Mouse (Mus musculus) retina, adult 2 months (tissue): Measurements from ENCODE around the gene Gpr1.
"Not testable (repeated sequence)": the region's sequence is repeated elsewhere in the genome, so short reads cannot be mapped to it uniquely, and the experiment has no call there.

Experiments
- DNase-seq: peaks from one replicate; pipeline ENCODE4 v3.0.0-alpha.2; 2012; ENCODE audit warnings: low read depth, low spot score

Gene Gpr1

DNA sequence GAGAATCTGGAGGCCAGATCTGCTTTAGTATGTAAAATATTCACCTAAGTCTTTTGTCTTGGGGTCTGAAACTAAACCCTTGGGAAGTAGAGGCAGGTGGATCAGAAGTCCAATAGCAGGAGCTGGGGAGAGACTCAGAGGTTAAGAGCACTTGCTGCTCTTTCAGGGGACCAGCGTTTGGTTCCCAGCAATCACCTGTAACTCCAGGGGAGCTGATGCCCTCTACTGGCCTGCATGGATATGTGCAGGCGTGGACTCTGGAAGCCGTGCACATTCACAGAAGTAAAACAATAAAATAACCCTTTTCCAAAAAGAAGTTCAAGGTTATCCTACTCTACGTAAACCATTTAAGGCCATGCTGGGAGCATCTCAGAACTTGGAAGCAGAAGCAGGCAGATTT is 4.9 kb upstream of the Gpr1 start:
- DNase-seq: no peak

DNA sequence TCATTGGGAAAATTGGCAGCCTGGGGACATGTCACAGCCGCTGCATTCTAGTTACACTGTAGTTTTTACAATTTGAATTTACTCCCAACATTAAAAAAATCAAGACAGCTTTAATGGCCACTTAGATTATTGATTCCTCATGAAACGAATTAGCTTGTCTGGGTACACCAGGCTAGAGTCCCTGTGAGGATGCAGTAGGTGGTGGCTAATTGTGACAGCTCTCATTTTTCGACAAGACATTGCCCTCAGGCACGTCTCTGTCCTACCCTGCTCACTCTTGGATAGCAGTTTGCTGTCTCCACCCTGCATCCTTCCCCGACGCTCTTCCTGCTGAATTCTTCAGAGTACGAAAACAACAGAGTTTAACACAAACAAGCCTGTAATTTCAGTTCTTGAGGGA is 288 bp upstream of the Gpr1 start:
- no peak for DNase-seq

DNA sequence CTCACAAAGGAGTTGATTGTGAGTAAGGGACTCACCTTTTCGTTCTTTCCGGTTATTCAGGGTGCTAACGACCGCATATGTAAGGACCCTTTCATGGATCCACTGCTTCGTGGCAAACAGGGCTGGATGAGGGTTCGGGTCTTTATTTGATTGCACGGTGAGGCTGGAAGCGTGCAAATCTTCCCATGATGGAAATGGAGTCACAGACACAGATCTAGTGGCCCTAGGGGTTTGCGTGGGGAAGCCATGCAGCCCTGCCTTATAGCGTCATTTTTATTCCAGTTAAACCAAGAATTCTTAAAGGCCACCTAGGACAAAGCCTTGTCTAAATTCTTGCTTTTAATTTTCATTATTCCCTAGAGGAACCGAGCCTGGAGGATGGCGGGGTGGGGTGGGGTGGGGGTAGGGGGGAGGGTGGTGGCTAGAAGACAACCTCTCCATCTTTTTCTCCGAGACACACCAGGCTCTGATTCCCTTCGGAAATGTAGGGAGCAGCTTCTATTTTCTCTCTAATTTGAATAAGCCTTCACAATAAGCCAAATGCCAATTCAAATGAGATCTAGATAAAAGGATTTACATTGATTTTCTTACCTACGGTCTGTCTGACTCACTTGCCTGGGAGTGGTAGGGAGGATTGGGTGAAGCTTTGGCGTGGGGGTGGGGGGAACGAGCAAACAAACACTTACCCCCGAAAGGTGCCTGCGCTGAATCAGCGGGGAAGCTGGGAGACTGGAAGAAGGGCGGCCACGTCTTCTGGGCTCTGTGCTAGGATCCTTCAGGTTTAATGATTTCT is 669 bp downstream of the Gpr1 start:
- no peak for DNase-seq

DNA sequence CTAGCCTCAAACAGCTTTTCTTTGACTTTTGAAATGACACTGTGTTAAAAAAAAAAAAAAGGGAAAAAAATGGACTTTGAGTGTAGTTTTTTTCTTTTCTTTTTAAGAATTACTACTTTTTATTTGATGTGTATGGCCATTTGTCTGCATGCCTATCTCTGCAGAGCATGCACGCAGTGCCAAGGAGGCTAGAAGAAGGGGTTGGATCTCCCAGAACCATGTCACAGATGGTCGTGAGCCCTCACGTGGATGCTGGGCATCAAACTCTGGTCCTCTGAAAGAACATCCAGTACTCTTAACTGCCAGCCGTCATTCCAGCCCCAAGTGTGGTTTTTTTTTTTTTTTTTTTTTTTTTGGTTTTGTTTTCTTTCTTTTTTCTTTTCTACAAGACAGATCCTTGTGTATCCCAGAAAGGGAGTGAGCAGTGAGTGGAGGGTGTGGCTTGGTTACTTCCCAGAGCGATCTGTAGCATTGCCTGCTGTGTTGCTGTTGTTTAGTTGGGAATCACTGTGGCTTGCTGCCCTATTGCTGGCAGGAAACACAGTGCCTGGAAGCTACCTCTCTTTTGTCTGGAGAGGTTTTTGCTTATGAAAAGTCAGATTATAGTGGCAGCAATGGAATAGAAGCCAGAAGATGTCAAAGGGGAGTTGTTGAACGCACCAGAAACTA is 4.3 kb downstream of the Gpr1 start:
- DNase-seq: no peak

DNA sequence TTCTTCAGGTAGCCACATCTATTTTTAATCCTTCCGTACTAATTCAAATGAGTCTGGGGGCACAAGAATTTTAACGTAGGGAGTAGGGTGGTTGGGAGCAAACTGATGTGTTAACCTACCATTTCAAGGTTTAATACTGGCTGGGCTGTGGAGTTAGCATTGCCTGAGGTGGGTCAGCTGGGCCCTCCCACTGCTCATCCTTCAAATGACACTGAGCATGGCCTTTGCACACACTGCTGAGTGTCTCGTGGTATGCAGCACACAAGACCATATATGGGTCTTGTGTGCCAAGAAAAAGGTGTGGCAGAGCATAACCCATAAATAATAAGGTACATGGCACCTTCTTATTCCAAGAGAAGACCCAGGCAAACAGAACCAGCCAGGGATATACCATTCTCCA is 6.7 kb downstream of the Gpr1 start:
- no peak for DNase-seq

DNA sequence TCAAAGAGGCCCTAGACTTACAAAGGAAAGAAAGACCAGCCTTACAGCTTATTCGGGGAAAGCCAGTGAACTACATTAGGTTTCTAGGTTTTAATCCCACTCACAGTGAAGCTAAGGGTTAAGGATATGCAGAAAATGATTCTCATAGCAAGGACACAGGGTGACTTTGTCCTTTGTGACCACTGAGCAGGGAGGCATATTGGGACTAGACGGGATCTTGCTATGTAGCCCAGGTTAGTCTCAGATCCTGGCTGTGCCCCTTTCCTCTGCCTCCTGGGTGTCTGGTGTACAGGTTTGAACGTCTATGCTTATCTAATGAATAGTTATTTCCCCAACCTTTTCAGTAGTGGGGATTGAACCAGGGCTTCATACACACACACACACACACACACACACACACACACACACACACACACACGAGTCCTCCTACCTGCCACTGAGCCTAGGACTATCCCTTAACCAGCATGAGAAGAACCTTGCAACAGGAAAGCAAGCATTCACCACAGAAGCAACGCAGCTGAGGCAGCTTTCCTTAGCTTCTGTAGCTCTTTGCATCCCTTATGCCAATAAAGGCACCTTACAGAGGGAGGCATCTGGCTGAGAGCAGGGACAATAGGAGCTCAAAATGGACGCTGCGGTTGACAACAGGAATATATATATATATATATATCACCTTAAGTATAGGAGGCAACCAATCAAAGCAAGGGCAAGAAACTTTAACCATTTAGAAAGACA is 9.5 kb downstream of the Gpr1 start:
- DNase-seq: no peak

DNA sequence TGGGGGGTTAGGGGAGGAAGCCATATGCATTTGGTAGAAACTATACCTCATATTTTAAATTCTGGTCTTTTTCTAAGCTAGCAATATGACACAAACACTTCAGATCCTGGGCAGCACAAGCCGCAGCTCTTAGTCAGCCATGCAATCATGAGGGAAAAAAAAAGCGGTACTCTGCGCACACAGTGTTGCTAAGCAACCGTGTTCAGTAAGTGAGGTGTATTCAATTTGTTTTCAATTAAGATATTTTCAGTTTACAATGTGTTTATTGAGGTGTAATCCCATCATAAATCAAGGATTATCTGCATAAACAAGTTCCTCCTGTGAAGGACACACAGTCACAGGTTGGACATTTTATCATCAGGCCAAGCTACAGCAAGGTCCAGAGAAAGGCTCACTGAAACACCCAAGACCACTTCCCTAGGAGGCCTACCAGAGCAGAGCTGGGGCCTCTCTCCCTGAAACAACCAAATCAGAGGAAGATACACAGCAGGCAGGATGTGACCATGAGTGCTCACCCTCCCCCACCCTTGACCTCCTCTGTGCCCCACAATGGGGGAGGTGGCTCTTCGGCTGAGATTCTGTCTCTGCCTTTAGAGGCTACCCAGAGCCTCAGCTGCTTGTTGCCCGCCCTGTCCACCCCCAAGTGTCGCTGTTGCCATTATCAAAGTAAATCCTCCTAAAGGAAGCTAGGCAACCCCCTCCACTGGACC is 10.2 kb downstream of the Gpr1 start:
- no peak for DNase-seq

DNA sequence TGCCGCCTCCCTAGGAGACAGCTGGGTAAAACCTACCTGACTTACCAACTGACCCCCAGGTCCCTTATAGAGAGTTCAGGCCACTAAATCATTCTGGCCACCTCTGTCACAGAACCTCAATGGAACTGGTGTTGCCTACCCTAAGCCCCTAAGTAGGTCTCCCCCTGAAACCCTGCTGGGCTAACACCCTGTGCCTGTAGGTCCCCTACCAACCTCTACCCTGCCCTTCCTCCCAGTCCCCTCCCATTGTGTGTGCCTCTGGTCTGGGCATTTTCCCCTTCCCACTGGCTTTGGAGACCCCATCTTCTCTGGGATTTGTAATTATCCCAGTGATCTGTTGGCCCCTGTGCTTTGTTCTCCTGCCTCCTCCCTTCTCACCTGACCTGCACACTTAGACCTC is 10.9 kb downstream of the Gpr1 start:
- DNase-seq: no peak

DNA sequence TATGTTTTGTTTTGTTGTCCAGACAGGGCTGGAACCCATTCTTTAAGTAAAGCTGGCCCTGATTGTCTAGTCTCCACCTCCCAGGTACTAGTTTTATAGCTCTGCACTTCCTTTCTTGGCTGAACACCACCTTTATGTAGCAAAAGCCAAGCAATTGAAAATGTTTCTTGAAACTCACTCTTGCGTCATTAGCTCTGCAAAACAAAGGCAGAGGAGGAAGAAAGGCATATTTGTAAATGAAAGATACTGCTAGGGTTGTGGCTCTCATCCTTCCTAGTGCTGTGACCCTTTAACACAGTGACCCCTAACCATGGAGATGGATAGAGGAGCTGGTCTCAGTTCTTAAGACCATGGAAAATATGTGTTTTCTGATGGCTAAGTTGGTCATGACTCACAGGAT is 12.7 kb downstream of the Gpr1 start:
- DNase-seq: no peak

DNA sequence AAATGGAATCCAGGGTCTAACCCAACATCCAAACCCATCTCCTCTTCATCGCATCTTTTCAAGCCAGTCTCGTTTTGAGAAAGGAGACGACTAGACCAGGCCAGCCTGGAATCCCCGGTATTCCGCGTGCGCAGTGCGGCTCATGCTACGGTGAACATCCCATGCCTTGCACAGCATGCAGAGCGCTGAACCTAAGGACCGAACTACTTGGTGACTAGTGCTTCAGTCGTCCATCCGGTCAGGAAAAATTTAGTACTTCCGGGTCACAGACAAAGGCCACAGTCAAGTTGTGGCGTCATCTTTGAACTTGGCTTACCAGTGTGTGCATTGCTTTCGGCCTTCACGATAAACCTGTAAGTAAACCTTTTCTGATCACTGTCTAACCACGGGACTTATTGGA is 14.0 kb downstream of the Gpr1 start:
- DNase-seq: no peak

DNA sequence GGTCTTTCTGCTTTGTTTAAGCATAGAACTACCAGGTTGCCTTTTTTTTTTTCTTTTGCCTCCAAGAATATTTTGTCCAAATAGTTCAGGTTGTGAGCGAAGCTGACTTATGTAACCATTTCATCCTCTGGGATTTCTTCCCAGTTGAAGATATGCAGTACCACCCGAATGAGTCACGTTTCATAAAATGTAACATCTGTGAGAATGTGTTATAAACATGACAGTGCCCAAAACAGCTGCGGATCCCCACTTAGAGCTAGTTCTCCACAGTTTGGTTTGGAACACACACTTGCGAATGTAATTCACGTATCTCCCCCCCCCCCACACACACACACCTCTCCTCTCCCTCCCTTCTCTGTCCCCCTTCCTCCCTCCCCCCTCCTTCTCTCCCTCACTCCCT is 15.0 kb downstream of the Gpr1 start:
- no peak for DNase-seq

DNA sequence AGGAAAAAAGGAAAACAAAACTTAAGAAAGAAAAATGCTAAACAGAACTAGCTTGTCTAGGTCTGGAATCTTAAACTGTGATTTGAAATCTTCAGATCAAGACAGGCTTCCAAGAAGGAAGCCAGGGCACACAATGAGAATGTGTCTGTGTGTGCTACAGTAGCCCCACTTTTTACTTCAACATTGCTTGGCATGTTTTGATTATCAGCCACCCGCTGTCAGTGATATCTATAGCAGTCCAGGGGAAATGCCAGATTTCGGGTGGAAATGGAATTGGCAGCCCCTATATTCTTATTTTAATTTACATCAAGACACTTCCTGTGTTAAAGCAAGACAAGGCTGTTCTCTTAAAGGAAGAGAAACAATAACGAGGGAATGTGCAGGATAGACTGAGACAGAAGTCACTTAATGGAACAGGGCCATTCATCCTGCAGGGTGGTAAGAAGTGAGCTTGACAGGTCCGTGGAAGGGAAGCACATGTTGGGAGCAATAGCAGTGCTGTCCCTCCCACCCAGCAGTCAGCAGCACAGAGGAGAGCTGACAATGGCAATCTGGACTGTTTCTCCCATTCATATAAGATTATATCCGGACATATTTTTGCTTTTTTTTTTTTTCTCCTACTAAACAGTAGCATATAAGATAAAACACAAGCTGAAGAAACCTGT is 18.4 kb downstream of the Gpr1 start:
- no peak for DNase-seq

DNA sequence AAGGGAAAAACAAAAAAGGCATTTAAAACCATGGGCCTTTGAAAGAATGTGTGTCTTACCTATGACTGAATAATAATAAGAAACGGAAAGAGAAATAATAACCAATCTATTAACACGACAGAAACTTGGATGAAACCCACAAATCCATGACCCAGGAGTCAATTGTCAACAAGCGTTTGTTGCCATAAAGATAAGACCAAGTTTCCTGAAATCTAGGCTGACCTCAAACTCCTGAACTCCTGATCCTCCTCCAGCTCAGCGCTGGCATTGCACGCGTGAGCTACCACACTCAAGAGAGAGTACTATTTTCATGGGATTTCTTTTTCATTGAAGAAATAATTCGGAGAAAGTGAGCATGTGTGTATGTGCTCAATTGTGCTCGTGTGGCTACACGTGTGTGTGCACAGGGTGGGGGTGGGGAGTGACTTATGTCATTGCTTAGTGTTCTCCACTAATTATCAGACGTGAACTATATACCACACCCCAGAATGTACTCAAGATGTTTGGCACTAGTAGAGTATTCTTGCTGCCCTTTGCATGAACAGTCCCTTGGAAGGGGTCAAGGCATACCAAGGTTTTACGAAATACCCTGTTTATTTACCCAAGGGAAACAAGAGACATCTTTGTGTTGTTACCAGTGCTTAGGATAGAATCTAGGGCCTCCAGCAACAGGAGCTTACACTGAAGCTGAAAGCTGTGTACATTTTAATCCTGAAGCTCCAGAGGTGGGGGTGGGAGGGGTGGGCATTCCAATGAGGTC is 21.9 kb downstream of the Gpr1 start:
- DNase-seq: no peak

DNA sequence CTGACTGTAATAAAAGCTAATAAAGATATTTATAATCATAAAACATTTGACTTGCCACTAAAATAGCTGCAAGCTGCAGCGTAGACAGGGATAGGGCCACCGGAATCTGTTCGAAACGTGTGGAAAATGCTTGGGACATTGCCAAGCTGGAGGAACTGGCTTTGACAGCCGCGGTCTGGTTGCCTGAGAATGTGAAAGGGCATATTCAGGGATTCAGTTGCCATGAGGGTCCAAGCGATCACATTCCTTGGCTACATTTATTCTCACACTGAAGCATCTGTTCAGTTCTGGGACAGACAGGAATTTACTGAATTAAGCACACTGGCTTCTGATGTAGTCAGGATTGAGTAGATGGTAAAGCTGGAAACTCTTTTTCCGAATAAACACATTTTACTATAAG is 23.5 kb downstream of the Gpr1 start:
- no peak for DNase-seq

DNA sequence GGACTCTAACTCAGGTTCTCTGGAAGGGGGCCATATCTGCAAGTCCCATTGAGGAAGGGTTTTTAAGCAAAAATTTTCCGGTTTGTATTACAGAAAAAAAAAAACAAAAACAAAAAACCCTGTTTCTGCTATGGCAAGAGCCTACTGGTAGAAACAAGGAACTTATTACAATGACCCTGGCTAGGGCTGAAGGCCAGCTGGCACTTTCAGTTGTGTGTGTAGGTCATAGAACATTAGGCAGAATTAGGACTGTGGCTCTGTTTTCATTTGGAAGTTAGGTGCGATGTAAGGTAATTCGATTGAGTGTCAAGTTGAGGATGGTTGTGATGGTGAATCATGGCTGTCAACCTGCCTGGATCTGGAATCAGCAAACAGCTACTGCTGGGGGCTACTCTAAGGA is 25.8 kb downstream of the Gpr1 start:
- DNase-seq: no peak

DNA sequence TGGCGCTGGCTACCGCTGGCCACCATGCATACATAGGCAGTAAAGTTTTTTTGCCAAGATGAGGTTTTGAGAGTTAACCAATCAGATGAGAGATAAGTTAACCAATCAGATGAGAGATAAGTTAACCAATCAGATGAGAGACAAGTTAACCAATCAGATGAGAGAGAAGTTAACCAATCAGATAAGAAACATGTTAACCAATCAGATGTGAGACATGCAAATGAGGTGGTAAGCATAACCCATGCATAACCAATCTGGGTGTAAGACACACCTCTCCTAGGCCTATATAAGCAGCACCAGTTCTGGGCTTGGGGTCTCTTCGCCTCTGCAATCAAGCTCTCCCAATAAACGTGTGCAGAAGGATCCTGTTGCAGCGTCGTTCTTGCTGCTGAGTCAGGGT is 28.9 kb downstream of the Gpr1 start:
- not testable (repeated sequence) for DNase-seq

DNA sequence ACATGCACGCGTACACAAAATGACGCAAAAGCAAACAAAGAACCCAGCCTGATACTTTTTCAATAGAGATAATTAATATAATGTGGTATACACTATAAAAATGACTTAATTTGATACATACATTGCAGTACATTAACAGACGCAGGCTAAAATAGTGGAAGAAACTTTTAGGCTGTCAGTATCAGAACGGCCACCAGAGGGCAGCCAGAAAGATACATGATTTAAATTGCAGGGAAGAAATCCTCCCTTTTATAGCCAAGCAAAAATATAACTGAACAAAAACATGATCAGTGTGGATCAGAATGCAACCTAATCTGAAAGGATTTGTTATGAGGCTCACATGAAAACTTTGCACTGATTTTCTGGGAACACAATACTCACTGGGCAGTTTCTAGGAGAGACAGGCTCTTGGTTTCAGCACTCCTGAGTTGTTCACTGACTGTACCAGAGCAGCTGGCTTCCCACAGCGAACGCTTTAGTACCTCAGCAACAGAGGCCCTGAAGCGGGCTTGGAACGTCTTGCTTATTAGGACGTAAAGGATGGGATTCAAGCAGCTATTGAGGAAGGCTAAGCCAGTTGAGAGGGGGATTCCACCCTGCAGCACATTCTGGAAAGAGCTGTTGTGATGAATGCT is 31.6 kb downstream of the Gpr1 start:
- DNase-seq: no peak

DNA sequence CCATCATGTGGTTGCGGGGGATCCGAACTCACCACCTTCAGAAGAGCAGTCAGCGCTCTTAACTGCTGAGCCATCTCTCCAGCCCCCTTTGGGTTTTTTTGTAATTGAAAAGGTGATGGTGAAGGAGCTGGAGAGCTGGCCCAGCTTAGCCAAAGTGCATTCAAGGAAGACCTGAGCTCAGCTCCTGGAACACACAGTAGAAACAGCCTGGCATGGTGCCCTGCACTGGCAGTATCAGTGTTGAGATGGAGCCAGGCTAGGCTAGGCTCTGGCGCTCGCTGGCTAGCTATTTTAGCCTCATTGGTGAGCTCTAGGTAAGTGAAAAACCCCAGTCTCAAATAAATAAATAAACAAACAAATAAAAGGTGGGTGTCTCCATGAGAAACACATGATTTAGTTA is 32.1 kb downstream of the Gpr1 start:
- no peak for DNase-seq

DNA sequence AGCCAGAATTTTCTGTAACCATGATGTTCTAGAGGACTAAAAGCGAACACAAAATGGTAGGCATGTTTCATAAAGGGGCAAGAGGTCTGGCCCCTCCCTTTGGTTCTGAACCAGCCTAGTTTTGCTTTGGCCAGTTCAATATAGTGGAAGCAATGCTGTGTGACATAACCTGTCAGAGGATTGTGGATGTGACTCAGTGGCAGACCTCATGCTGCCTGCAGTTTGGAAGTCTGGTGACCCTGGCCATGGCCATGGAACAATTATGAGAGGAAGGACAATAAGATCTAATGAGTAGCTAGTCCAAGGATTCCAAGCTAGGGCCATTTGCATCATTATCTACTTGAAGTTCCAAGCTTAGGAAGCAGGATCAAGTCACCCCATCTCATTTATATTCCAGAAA is 32.9 kb downstream of the Gpr1 start:
- no peak for DNase-seq

DNA sequence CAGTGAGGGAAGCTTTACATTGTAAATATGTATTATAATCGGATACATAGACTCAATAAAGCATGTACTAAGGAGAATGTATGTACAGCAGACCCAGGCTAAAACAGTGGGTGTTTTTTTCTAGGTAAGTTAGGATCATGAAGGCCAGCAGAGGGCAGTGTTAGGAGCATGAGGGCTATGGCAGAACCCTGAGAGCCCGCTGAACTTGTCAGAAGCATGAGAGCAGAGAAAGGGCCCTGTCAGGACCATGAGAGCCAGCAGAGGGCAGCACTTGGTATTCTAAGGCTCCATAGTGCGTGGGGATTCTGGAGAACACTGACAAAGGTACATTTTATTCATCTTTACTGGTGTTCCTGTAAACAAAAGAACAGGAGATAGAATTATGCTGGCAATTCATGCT is 33.3 kb downstream of the Gpr1 start:
- DNase-seq: peak; percentile 83
